Mouse (Mus musculus): ENCODE measurements around the gene Vmn2r22.
"Not testable (repeated sequence)": the region's sequence is repeated elsewhere in the genome, so short reads cannot be mapped to it uniquely, and the experiment has no call there.

Gene Vmn2r22

GRCm38 (mm10) chr6:123650625-123651024, at the start of gene Vmn2r22:
Vmn2r22 (minus strand) TSS chr6:123650725.
- DNase-seq (ENCODE audit: low spot score), result not testable (repeated sequence)

- DNase-seq (ENCODE audit: low spot score), result no peak
Observed at GRCm38 (mm10) chr6:123697213-123697612, 46.7 kb upstream of the Vmn2r22 start.

GRCm38 (mm10) chr6:123696639-123697038, 46.1 kb upstream of the Vmn2r22 start:
- DNase-seq (ENCODE audit: low spot score), result not testable (repeated sequence)

- no peak for DNase-seq (ENCODE audit: low spot score)
Observed at GRCm38 (mm10) chr6:123657040-123657439, 6.5 kb upstream of the Vmn2r22 start.

DNA sequence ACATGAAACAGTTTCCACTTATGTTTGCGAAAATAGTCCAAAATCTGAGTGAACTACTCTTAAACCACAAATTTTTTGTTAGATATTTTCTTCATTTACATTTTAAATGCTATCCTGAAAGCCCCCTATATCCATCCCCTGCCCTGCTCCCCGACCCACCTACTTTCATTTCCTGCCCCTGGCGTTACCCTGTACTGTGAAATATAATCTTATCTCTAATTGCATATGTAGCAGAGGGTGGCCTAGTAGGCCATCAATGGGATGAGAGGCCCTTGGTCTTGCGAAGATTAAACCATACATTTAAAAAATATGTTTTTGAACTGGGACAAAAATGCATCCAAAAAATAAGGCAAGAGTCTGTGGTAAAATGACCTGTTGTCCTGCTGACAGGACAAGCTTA, 11.1 kb downstream of the Vmn2r22 start:
- not testable (repeated sequence) for DNase-seq (ENCODE audit: low spot score)

GRCm38 (mm10) chr6:123623784-123624183, 26.7 kb downstream of the Vmn2r22 start:
- not testable (repeated sequence) for DNase-seq (ENCODE audit: low spot score)

GRCm38 (mm10) chr6:123588368-123588767, 62.2 kb downstream of the Vmn2r22 start:
- DNase-seq (ENCODE audit: low spot score), result not testable (repeated sequence)

GRCm38 (mm10) chr6:123587796-123588328, 62.7 kb downstream of the Vmn2r22 start:
- not testable (repeated sequence) for DNase-seq (ENCODE audit: low spot score)

GRCm38 (mm10) chr6:123583988-123584387, 66.5 kb downstream of the Vmn2r22 start:
- not testable (repeated sequence) for DNase-seq (ENCODE audit: low spot score)

GRCm38 (mm10) chr6:123574698-123575097, 75.8 kb downstream of the Vmn2r22 start:
- DNase-seq (ENCODE audit: low spot score), result not testable (repeated sequence)

Data from urinary bladder, postnatal 25 days (tissue).